Mouse (Mus musculus): Measurements from ENCODE around the gene Prpf19. TPM values are rescaled to one million over a fixed set of nuclear protein-coding genes. Genes with fewer than 3 reads are reported as not detected.

Gene Prpf19
- total RNA-seq (2023): 92.4 TPM

DNA sequence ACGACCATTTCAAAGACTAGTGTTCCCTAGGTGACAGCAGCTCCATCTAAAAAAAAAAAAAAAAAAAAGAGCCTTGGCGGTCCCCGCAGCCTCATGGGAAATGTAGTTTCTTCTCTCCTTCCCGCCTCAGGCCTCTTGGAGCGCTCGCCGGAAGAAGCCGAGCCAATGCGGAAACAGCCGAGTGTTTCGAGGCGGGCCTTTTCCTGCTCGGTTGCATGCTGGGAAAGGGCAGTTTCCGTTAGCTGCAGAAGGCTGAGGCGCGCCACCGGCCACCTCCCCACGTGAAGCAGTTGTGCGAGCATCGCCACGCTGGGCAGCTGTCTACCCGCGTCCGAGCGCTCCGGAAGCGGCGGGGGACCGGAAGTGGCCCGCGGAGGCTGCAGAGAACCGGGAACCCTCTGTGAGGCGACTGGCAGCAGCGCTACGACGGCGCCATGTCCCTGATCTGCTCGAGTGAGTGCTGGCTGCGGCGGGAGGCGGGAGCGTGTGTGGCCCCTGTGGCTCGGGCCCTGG lies at the start of gene Prpf19:
Prpf19 (plus strand) TSS at position 216 of the 513 bp plus-strand sequence.

DNA sequence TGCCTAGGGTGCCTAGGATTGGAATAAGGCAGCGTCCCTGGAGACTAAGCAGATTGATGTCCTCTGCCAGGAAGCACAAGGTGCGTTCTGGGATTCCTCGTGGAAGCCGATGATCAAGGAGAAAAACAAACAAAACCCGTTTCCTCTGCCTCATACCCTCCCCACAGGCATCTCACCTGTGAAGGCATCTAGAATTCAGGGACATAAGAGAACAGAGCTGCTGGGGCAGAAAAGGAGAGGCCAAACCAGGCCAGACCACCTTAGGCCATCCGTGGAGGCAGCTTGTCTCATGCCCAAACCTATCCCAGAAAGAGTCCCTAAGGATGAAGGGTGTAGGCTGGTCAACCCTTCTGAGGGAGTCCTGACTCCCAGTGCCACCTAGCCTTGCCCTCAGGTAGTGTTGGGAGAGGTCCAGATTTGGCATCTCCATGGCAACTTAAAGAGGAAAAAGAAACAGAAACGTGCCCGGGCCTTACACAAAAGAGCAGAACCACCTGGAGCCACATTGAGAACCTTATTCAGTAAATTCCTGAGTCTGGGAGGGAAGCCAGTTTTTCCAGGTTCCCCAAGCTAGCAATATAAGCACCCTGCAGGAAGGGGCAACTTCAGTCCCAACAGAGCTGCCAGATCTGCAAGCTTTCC lies 25.0 kb upstream of the Prpf19 start, which contains the start of gene Tmem132a:
Tmem132a (minus strand) TSS at position 55 of the 642 bp plus-strand sequence.

GRCm38 (mm10) chr19:10881426-10882154 lies 13.4 kb upstream of the Prpf19 start, which contains the start of gene Tmem109:
Tmem109 (minus strand) TSS chr19:10882001.

GRCm38 (mm10) chr19:10920532-10920931 lies 25.5 kb downstream of the Prpf19 start, which contains the start of gene Zp1:
Zp1 (minus strand) TSS chr19:10920632.

DNA sequence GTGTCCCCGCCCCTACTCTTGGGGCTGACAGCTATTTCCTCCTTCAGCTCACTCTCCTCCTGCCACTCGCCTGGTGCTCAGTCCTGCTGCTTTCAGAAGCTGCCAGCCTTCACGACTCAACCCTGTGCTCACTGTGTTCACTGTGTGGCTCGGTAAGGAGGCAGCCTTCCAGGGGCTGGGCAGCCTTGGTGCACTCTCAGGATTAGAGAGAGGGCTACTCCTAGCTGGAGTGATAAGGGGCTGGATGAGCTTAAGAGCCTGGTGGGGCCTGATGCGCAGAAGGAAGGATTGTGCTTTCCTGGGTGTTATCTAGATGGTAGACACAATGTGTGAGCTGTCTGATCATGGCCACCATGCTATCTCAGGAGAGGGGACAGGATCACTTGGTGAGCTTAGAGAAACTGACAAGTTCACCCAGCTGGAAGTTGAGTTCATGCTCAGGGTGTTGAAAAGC lies 42.1 kb downstream of the Prpf19 start, which contains the start of gene Ptgdr2:
Ptgdr2 (plus strand) TSS at position 51 of the 454 bp plus-strand sequence.

DNA sequence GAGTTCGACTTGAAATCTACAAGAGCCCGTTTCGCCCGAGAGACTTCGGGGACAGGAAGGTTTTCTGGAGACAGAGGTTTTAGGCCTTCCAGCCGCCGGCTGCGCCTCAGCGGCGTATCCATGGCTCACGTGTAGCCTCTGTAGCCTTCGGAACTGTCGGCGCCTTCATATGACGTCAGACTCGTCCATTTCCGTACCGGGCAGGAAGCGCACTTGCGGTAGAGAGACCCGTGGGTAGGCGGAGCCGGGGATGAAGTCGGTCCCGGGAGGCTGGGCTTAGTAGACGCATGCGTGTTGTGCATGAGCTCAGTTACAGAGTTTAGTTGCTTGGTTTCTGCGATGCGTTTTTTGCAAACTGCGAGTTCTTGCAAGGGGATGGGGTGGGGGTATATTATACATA lies 54.1 kb downstream of the Prpf19 start, which contains the start of gene Ccdc86:
Ccdc86 (minus strand) TSS at position 155 of the 400 bp plus-strand sequence.

Other genes starting within 250 kb of the Prpf19 start
- not detected for gene Pga5, start 217.2 kb upstream of the Prpf19 start, total RNA-seq (2023)
- gene Vps37c, start 206.5 kb upstream of the Prpf19 start, total RNA-seq (2023): 18.1 TPM
- 143 TPM for gene Cd5, start 156.2 kb upstream of the Prpf19 start, total RNA-seq (2023)
- 177 TPM for gene Cd6, start 65.2 kb upstream of the Prpf19 start, total RNA-seq (2023)
- 4.6 TPM for gene Slc15a3, start 55.5 kb upstream of the Prpf19 start, total RNA-seq (2023)
- 0.12 TPM for gene Tmem132a, start 25.3 kb upstream of the Prpf19 start, total RNA-seq (2023)
- gene Tmem109, start 13.2 kb upstream of the Prpf19 start, total RNA-seq (2023): 24.1 TPM
- not detected for gene Zp1, start 25.4 kb downstream of the Prpf19 start, total RNA-seq (2023)
- not detected for gene Ptgdr2, start 41.9 kb downstream of the Prpf19 start, total RNA-seq (2023)
- gene Ccdc86, start 54.0 kb downstream of the Prpf19 start, total RNA-seq (2023): 29.4 TPM
- not detected for gene Ms4a10, start 79.4 kb downstream of the Prpf19 start, total RNA-seq (2023)
- gene Ms4a15, start 98.0 kb downstream of the Prpf19 start, total RNA-seq (2023): not detected
- gene Ms4a18, start 122.8 kb downstream of the Prpf19 start, total RNA-seq (2023): not detected
- not detected for gene Ms4a8a, start 185.9 kb downstream of the Prpf19 start, total RNA-seq (2023)
- not detected for gene 1700017D01Rik, start 235.6 kb downstream of the Prpf19 start, total RNA-seq (2023)

All from CD8-positive naive resting alpha-beta T cell, adult 57 days (primary cell).